Mouse (Mus musculus): Measurements from ENCODE around the gene Golph3l. TPM values are rescaled to one million over a fixed set of nuclear protein-coding genes. Genes with fewer than 3 reads are reported as not detected.
"Not testable (repeated sequence)": the region's sequence is repeated elsewhere in the genome, so short reads cannot be mapped to it uniquely, and the experiment has no call there.

The Golph3l gene
- 25.9 and 31.8 TPM in 2 replicates for polyA plus RNA-seq (2016; fragmentation: Nextera tagmentation; extraction: Ambion mirVana)

GRCm38 (mm10) chr3:95588604-95589086, at the start of gene Golph3l:
Gene Golph3l (plus strand): TSS chr3:95588934.
- peak; percentile 75 for DNase-seq (ENCODE audit: low spot score)
- under 1% methylated on average over 12 of the region's 12 CpGs for WGBS
- Histone ChIP-seq H3K27ac (peak within 1 kb of the TSS; percentile 70), H3K27me3 (ENCODE audit: low read depth, poor library complexity, severe bottlenecking) (no peaks in the 10 kb centered on the region), H3K4me3 (peak within 1 kb of the TSS; percentile 75), H3K9me3 (replicated peaks) (no peaks in the 10 kb centered on the region), H3K36me3 (peaks cover 26% of the 10 kb centered on the region), H3K4me1 (peaks cover 10% of the 10 kb centered on the region; the same call in 1 of the 2 replicates)

- no peaks in the 10 kb centered on the region for H3K9me3 ChIP-seq (replicated peaks)
- no peak overlapping the region for H3K4me3 ChIP-seq
- H3K36me3 ChIP-seq = no peaks in the 10 kb centered on the region
- no peak for DNase-seq (ENCODE audit: low spot score)
- no peaks in the 10 kb centered on the region for H3K27me3 ChIP-seq (ENCODE audit: low read depth, poor library complexity, severe bottlenecking)
- no peaks in the 10 kb centered on the region for H3K4me1 ChIP-seq
- no peak overlapping the region for H3K27ac ChIP-seq
- WGBS = 90% methylated on average over 10 of the region's 10 CpGs
Measured at GRCm38 (mm10) chr3:95538936-95539335, 49.8 kb upstream of the Golph3l start.

- DNase-seq (ENCODE audit: low spot score) = no peak
- H3K9me3 ChIP-seq (replicated peaks) = no peaks in the 10 kb centered on the region
- no peak overlapping the region for H3K4me3 ChIP-seq
- no peak overlapping the region for H3K27ac ChIP-seq
- H3K4me1 ChIP-seq = no peaks in the 10 kb centered on the region
- no peaks in the 10 kb centered on the region for H3K27me3 ChIP-seq (ENCODE audit: low read depth, poor library complexity, severe bottlenecking)
- WGBS = 88% methylated on average over 4 of the region's 4 CpGs
- no peaks in the 10 kb centered on the region for H3K36me3 ChIP-seq
Measured at GRCm38 (mm10) chr3:95539837-95540236, 48.9 kb upstream of the Golph3l start.

- 85% methylated on average over 2 of the region's 2 CpGs for WGBS
- H3K27me3 ChIP-seq (ENCODE audit: low read depth, poor library complexity, severe bottlenecking); DNase-seq (ENCODE audit: low spot score); H3K9me3 ChIP-seq (replicated peaks); H3K4me3 ChIP-seq; H3K4me1 ChIP-seq; H3K27ac ChIP-seq; H3K36me3 ChIP-seq: not testable (repeated sequence)
Measured at GRCm38 (mm10) chr3:95541186-95541585, 47.5 kb upstream of the Golph3l start.

GRCm38 (mm10) chr3:95542171-95542570, 46.6 kb upstream of the Golph3l start:
- DNase-seq (ENCODE audit: low spot score) = no peak
- H3K4me1 ChIP-seq = no peaks in the 10 kb centered on the region
- no peaks in the 10 kb centered on the region for H3K36me3 ChIP-seq
- H3K27ac ChIP-seq = no peak overlapping the region
- H3K9me3 ChIP-seq (replicated peaks) = no peaks in the 10 kb centered on the region
- no peak overlapping the region for H3K4me3 ChIP-seq
- H3K27me3 ChIP-seq (ENCODE audit: low read depth, poor library complexity, severe bottlenecking) = no peaks in the 10 kb centered on the region

- DNase-seq (ENCODE audit: low spot score) = no peak
- H3K4me1 ChIP-seq = no peaks in the 10 kb centered on the region
- H3K27me3 ChIP-seq (ENCODE audit: low read depth, poor library complexity, severe bottlenecking) = no peaks in the 10 kb centered on the region
- H3K9me3 ChIP-seq (replicated peaks) = no peaks in the 10 kb centered on the region
- H3K36me3 ChIP-seq = no peaks in the 10 kb centered on the region
- H3K27ac ChIP-seq = no peak overlapping the region
- no peak overlapping the region for H3K4me3 ChIP-seq
- 74% methylated on average over 7 of the region's 7 CpGs for WGBS
Measured at GRCm38 (mm10) chr3:95542981-95543380, 45.8 kb upstream of the Golph3l start.

- Histone ChIP-seq H3K9me3 (replicated peaks) (no peaks in the 10 kb centered on the region), H3K27me3 (ENCODE audit: low read depth, poor library complexity, severe bottlenecking) (no peaks in the 10 kb centered on the region), H3K4me1 (no peaks in the 10 kb centered on the region), H3K27ac (no peak overlapping the region), H3K4me3 (no peak overlapping the region), H3K36me3 (no peaks in the 10 kb centered on the region)
- DNase-seq (ENCODE audit: low spot score) = no peak
- 81% methylated on average over 1 of the region's 1 CpGs for WGBS
Measured at GRCm38 (mm10) chr3:95550176-95550575, 38.6 kb upstream of the Golph3l start.

- no peaks in the 10 kb centered on the region for H3K36me3 ChIP-seq
- 74% methylated on average over 3 of the region's 3 CpGs for WGBS
- no peak overlapping the region for H3K4me3 ChIP-seq
- DNase-seq (ENCODE audit: low spot score) = no peak
- no peaks in the 10 kb centered on the region for H3K4me1 ChIP-seq
- H3K9me3 ChIP-seq (replicated peaks) = no peaks in the 10 kb centered on the region
- no peak overlapping the region for H3K27ac ChIP-seq
- H3K27me3 ChIP-seq (ENCODE audit: low read depth, poor library complexity, severe bottlenecking) = no peaks in the 10 kb centered on the region
Measured at GRCm38 (mm10) chr3:95553986-95554385, 34.7 kb upstream of the Golph3l start.

- H3K4me3 ChIP-seq = no peak within 1 kb of the TSS
- no peak within 1 kb of the TSS for H3K27ac ChIP-seq
- H3K9me3 ChIP-seq (replicated peaks) = no peaks in the 10 kb centered on the region
- no peaks in the 10 kb centered on the region for H3K27me3 ChIP-seq (ENCODE audit: low read depth, poor library complexity, severe bottlenecking)
- H3K4me1 ChIP-seq = no peaks in the 10 kb centered on the region
- WGBS = 88% methylated on average over 27 of the region's 27 CpGs
- no peak for DNase-seq (ENCODE audit: low spot score)
- H3K36me3 ChIP-seq = no peaks in the 10 kb centered on the region
Measured at GRCm38 (mm10) chr3:95559437-95559836, 29.3 kb upstream of the Golph3l start, which contains the start of gene Hormad1. Gene Hormad1 (plus strand): TSS chr3:95559677.

- DNase-seq (ENCODE audit: low spot score) = no peak
- no peaks in the 10 kb centered on the region for H3K9me3 ChIP-seq (replicated peaks)
- no peaks in the 10 kb centered on the region for H3K4me1 ChIP-seq
- H3K27ac ChIP-seq = no peak overlapping the region
- 96% methylated on average over 3 of the region's 3 CpGs for WGBS
- no peaks in the 10 kb centered on the region for H3K27me3 ChIP-seq (ENCODE audit: low read depth, poor library complexity, severe bottlenecking)
- H3K36me3 ChIP-seq = no peaks in the 10 kb centered on the region
- H3K4me3 ChIP-seq = no peak overlapping the region
Measured at GRCm38 (mm10) chr3:95560738-95561137, 28.0 kb upstream of the Golph3l start.

- Histone ChIP-seq H3K27ac (no peak overlapping the region), H3K27me3 (ENCODE audit: low read depth, poor library complexity, severe bottlenecking) (no peaks in the 10 kb centered on the region), H3K9me3 (replicated peaks) (no peaks in the 10 kb centered on the region), H3K4me1 (no peaks in the 10 kb centered on the region), H3K36me3 (no peaks in the 10 kb centered on the region), H3K4me3 (no peak overlapping the region)
- WGBS = 88% methylated on average over 2 of the region's 2 CpGs
- DNase-seq (ENCODE audit: low spot score) = no peak
Measured at GRCm38 (mm10) chr3:95561826-95562225, 26.9 kb upstream of the Golph3l start.

- Histone ChIP-seq H3K4me1 (no peaks in the 10 kb centered on the region), H3K36me3 (no peaks in the 10 kb centered on the region), H3K9me3 (replicated peaks) (no peaks in the 10 kb centered on the region), H3K4me3 (no peak overlapping the region), H3K27me3 (ENCODE audit: low read depth, poor library complexity, severe bottlenecking) (no peaks in the 10 kb centered on the region), H3K27ac (no peak overlapping the region)
- DNase-seq (ENCODE audit: low spot score) = no peak
- 90% methylated on average over 3 of the region's 3 CpGs for WGBS
Measured at GRCm38 (mm10) chr3:95569585-95569984, 19.1 kb upstream of the Golph3l start.

GRCm38 (mm10) chr3:95587754-95588603, 755 bp upstream of the Golph3l start:
- peak overlapping the region; percentile 30 for H3K27ac ChIP-seq
- WGBS = 53% methylated on average over 8 of the region's 8 CpGs
- DNase-seq (ENCODE audit: low spot score) = no peak
- peak overlapping the region; percentile 75 for H3K4me3 ChIP-seq
- H3K36me3 ChIP-seq = peaks cover 20% of the 10 kb centered on the region
- H3K9me3 ChIP-seq (replicated peaks) = no peaks in the 10 kb centered on the region
- H3K27me3 ChIP-seq (ENCODE audit: low read depth, poor library complexity, severe bottlenecking) = no peaks in the 10 kb centered on the region
- H3K4me1 ChIP-seq = peaks cover 10% of the 10 kb centered on the region; the same call in 1 of the 2 replicates

All from limb, embryonic 10.5 days (tissue).